Mouse (Mus musculus) thymus, postnatal 4 days (tissue): ENCODE results near the gene Gm20388.
A peak's percentile ranks its signal among the peaks of the same experiment; 100 is the strongest.

Source experiments
- DNase-seq: peaks from one replicate; pipeline ENCODE4 v3.0.0; 2021

The Gm20388 gene

DNA sequence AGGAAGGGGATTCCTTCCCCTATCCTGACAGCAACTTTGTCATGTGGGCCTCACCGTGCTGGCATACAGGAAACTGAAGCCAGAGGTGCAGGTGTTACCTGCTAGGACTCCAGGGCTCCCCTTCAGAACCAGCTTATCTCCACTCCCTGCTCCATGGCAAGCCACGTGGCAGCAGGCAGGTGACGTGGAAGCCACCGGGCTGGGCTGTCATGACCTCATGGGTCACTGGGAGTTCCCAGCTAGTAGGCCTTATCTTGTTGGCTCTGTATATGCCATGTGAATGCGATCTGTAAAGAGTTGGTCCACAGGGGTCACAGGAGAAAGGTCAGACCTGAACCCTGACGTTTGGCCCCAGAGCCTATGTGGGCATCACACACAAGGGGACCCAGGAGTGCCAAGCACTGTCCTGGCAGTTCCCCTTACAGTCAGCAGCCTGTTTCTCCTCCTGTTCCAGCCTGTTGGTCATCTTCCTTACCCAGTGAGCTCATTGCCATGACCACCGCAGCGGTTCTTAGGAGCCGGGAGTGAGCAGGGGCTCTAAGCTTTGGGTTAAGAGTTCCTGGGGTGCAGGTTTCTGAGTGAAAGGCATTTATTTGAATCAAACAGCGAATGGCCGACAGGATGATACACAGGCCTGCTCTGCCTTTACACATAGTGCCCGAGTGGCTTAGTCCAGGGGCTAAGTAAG lies 2419.9 kb downstream of the Gm20388 start:
- no peak for DNase-seq

GRCm38 (mm10) chr8:122331134-122331523 lies 2420.5 kb downstream of the Gm20388 start:
- peak; percentile 39 for DNase-seq

DNA sequence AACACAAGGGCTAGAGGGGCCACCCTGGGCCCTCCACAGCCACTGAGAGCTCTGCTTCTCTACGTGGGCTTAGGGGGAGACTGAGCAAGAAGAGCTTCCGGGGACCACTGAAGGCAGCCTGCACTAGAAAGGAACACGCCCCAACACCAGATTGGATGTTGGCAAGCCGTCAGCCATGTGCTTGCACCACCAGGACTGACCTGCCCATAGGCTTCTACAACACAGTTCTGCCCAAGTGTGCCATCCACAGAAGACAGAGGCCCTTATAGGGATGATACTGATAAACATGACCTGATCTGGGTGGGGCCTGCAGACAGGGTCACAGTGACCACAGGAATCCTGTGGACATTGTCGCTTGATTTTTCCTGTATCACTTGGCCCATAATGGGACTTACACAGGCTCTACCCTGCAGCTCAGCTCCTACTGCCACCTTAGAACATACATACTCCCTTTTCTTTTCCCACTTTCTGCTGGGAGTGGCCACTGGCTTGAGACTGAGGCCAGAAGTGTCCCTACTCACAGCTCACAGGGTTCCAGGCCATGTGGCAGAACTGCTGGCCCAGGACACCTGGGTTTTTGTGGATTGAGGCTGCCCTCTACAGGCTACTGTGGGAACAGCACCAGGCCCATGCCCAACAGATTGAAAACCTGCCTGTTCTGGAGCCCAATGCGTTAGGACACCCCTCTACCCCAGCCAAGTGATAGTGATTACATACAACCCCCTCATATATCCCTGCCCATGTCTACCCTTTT lies 2422.3 kb downstream of the Gm20388 start:
- peak; percentile 90 for DNase-seq

- DNase-seq = no peak
These were observed 2422.9 kb downstream of the Gm20388 start for GRCm38 (mm10) chr8:122333531-122333930.

GRCm38 (mm10) chr8:122334791-122335490 lies 2424.3 kb downstream of the Gm20388 start:
- DNase-seq = no peak

DNA sequence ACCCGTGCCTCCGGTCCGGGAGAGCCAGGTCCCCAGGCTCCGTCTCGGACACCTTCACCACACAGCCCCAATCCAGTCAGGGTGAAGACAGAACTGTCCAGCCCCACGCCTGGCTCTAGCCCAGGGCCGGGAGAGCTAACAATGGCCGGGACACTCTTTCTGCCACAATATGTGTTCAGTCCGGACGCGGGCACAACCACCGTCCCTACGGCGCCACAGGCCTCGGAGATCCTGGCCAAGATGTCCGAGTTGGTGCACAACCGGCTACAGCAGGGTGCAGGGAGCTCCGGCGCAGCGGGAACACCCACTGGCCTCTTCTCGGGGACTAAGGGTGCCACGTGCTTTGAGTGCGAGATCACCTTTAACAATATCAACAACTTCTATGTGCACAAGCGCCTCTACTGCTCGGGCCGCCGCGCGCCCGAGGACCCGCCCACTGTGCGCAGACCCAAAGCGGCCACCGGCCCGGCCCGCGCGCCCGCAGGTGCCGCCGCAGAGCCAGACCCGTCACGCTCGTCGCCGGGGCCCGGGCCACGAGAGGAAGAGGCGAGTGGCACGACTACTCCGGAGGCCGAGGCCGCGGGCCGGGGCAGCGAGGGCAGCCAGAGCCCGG lies 2425.1 kb downstream of the Gm20388 start:
- DNase-seq = no peak

GRCm38 (mm10) chr8:122336251-122336910 lies 2425.7 kb downstream of the Gm20388 start:
- no peak for DNase-seq

GRCm38 (mm10) chr8:122338852-122339251 lies 2428.2 kb downstream of the Gm20388 start:
- peak; percentile 42 for DNase-seq

DNA sequence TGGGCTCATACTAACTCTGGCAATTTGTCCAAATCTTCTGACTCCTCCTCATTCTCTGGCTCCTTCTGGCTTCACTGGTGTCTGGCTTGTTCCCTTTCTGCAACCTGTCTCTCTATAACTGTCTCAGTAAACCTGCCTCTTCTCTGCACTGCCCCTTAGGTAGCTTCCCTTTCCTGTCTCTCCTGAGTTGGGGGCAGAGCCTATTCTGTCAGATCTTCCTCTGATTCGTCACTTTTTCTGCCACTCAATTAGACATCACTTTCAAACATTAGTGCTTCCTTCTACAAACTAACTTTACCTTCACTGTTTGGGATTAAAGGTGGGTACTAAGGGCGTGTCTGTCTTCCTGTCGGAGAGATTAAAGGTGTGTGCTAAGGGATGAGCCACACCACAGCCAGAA lies 2430.1 kb downstream of the Gm20388 start:
- DNase-seq = no peak

DNA sequence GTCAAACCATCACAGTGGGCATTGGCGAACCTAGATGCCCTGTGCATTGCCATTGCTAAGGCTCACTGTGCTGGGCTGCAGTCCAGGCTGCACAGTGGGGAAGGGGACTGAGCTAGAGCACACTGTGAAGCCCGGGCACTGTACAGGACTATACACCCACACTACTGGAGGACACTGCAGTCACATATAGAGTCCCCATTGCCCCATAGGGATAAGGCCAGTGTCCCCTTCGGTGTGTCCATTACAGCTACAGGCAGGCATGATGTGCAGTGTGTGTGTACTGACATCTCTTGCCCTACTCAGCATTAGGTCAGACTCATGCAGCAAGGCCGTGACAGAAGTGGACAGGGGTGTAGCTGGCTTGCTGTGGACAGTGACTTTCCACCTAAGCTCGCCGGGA lies 2431.1 kb downstream of the Gm20388 start:
- no peak for DNase-seq

GRCm38 (mm10) chr8:122342362-122342761 lies 2431.7 kb downstream of the Gm20388 start:
- DNase-seq = no peak

- peak; percentile 65 for DNase-seq
These were observed 2432.2 kb downstream of the Gm20388 start for GRCm38 (mm10) chr8:122342806-122343209.

DNA sequence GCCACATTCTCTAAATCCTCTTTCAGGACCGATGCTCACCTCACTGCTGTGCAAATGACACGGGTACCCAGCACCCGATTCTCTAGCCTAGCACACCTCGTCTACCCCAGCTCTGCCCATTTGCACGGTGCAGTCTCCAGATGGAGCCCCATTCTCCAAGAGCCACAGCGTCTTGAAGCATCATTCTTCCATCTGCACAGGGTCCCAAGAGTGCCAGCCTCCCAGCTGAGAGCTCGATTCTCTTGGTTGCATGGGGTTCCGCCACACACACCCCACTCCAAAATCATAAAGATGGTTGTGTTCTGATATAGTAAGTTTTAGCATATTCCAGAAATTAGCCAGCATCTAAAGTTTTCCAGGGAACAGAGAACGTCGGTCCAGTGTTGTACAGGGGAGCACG lies 2432.7 kb downstream of the Gm20388 start:
- no peak for DNase-seq

- DNase-seq = peak; percentile 67
These were observed 2433.1 kb downstream of the Gm20388 start for GRCm38 (mm10) chr8:122343758-122344157.

GRCm38 (mm10) chr8:122344219-122344618 lies 2433.6 kb downstream of the Gm20388 start:
- peak; percentile 23 for DNase-seq

- peak; percentile 51 for DNase-seq
These were observed 2434.8 kb downstream of the Gm20388 start for GRCm38 (mm10) chr8:122345181-122346095.

- peak; percentile 8 for DNase-seq
These were observed 2437.3 kb downstream of the Gm20388 start for GRCm38 (mm10) chr8:122347811-122348552.

DNA sequence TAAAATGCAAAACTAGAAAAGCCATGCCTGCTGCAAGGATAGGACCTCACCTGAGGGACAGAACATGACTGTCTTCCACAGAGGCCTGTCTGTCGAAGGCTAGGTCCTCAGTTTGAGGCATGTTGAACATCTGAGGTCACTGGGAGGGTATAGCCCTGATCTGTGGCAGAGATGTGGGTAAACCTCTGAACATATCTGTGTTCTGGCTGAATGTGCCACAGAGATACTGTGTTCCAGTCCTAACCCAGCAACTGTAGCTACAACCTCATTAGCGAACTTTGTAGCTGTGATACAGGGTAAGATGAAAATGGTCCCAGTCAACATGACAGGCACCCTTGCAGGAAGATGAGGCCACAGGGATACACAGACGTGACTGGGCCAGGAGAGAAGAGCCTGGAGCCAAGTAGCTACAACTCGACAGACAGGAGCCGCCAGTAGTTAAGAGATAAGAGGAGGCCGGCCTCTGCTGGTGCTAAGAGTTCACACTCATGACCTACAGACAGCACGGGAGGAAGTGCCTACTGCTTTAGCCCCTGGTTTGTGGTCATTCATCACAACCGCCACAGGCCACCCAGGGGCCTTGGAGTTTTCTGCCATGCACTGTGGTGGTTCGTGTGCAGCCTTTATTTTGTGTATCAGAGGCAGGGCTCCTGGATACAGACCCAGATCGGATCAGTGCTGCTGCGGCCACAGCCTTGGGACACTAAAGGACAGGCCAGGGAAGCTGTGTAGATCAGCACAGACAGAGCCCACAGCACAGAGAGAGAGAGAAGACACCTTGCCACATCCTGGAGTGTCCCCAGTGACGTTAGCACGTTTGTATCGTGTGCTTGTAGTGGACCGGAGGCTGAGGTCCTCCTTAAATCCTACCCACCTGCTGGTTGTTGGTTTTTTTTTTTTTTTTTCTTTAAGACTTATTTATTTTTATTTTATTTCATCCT lies 2439.0 kb downstream of the Gm20388 start:
- DNase-seq = peak; percentile 6

DNA sequence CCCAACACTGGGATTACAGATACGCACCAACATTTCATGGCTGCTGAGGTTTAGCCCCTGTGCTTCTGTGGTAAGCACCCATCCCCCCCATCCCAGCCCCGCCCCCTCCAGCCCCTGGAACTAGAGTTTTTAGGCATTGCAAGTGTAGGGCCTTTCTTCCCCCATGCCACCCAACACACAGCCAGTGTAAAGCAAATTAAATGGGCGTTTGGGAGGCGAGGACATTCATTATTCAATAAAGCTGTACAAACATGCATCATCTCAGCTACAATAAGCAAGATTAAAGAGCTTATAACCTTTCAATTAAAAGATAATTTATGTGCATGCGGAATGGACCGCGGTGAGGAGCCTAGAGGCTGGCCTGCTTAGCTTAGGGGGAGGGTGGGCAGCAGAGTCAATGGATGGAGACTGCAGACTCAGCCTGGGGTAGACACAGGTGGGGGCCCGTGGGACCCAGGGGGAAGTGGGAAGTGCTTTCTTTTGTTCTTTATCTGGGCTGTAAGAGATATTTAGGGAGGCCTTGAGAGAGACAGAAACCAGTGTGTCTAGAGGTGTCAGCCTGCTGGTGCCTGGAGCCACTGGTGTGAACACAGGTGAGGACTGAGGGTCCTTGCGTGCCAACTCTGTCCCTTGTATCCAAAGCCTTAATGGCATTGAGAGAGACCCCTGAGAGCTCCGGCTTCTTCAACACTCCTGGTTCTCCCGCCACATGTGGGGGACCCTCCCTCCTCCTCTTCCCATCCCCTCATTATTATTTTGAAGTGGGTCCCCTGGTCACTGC lies 2439.9 kb downstream of the Gm20388 start:
- DNase-seq = no peak
